Mouse (Mus musculus) stomach, postnatal 0 days (tissue): ENCODE data around the gene Ptch1.

Source experiments
- CTCF ChIP-seq: IDR thresholded peaks from 2 replicates; pipeline ENCODE4 v1.5.1; 2016; ENCODE audit warnings: antibody characterized with exemption, low read depth, mild to moderate bottlenecking, moderate library complexity
- EP300 ChIP-seq: optimal IDR thresholded peaks from 2 replicates; pipeline ENCODE3; 2016; ENCODE audit warnings: antibody characterized with exemption

DNA sequence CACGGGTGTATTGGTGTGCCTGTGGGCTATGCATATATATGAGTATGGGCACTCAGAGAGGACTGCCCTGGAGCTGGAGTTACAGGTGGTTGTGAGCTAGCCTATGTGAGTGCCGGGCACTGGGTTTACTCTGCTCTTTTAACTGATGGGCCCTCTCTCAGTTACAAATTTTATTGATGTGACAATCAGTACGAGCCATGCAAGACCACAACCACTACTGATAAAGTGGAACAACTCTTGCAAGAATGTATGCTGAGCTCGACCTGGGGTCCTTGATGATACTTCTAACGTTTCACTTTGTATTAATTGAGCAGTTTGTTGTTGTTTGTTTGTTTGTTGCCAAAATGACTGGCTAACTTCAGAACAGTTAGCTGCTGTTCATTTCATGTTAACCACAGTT, 23.0 kb downstream of the Ptch1 start:
- TF ChIP-seq CTCF (no peak), EP300 (no peak)
